In genomic region chr16:11670251-11670970, GRCm38 (mm10) we compare ENCODE assay signal across 9 mouse cellular contexts.
DNase-seq lines count a peak whose midpoint lies in the region; ATAC-seq lines count a peak whose summit lies in the region.
"Had no signal": no experiment of that assay in that cellular context is flagged by ENCODE, and none has a peak within 500 bp of the region (broad histone marks: within the 10 kb centered on the region; RNA-seq: fewer than 3 reads in every experiment).

No protein-coding gene starts in this region.

- no peaks in the 10 kb centered on the region for H3K9me3 ChIP-seq in heart, embryonic 13.5 days
- H3K9me3 ChIP-seq in midbrain, embryonic 10.5 days (replicated peaks): no peaks in the 10 kb centered on the region
- H3K9me3 ChIP-seq in midbrain, embryonic 13.5 days: no peaks in the 10 kb centered on the region
- H3K9me3 ChIP-seq: liver, embryonic 13.5 days had no signal

- H3K9ac ChIP-seq in heart, embryonic 13.5 days: no peak overlapping the region
- no peak overlapping the region for H3K9ac ChIP-seq in midbrain, embryonic 13.5 days (replicated peaks)
- H3K9ac ChIP-seq: liver, embryonic 13.5 days had no signal

- WGBS in heart, embryonic 13.5 days: 73% methylated on average over 9 of the region's 9 CpGs
- 91% methylated on average over 9 of the region's 9 CpGs for WGBS in midbrain, embryonic 10.5 days
- 85% methylated on average over 9 of the region's 9 CpGs for WGBS in midbrain, embryonic 13.5 days

- no peak for DNase-seq in heart, adult 9 months (ENCODE audit: low spot score in 2 of 2)
- DNase-seq in midbrain, embryonic 10.5 days (ENCODE audit: low spot score): no peak
- peak; percentile 64 to 70 for DNase-seq in cerebellum, adult 18-20 months
- DNase-seq in naive thymus-derived CD4-positive, alpha-beta T cell, adult 2 months (ENCODE audit: low read depth): peak; percentile 27
- DNase-seq in right cerebral cortex, adult 18-20 months: no peak
- DNase-seq in ovary, adult 18-20 months (ENCODE audit: low spot score): no peak
- DNase-seq: liver, embryonic 13.5 days had no signal

- ATAC-seq in heart, embryonic 13.5 days (ENCODE audit: extremely low read depth, insufficient number of reproducible peaks, low FRiP score, low TSS enrichment): no peak
- ATAC-seq in midbrain, embryonic 13.5 days: no peak

- no peak overlapping the region for H3K4me2 ChIP-seq in heart, embryonic 13.5 days
- H3K4me2 ChIP-seq in midbrain, embryonic 13.5 days (replicated peaks): no peak overlapping the region
- H3K4me2 ChIP-seq: liver, embryonic 13.5 days had no signal

- peaks cover 9% of the 10 kb centered on the region for H3K4me1 ChIP-seq in heart, embryonic 13.5 days
- peaks cover 15% of the 10 kb centered on the region for H3K4me1 ChIP-seq in midbrain, embryonic 10.5 days
- H3K4me1 ChIP-seq in midbrain, embryonic 13.5 days (replicated peaks): peaks cover 13% of the 10 kb centered on the region
- H3K4me1 ChIP-seq: liver, embryonic 13.5 days had no signal

- H3K4me3 ChIP-seq in heart, embryonic 13.5 days: no peak overlapping the region
- no peak overlapping the region for H3K4me3 ChIP-seq in midbrain, embryonic 10.5 days
- H3K4me3 ChIP-seq in midbrain, embryonic 13.5 days (replicated peaks): no peak overlapping the region
- H3K4me3 ChIP-seq: liver, embryonic 13.5 days had no signal

- no peaks in the 10 kb centered on the region for H3K27me3 ChIP-seq in heart, embryonic 13.5 days (replicated peaks)
- no peaks in the 10 kb centered on the region for H3K27me3 ChIP-seq in midbrain, embryonic 10.5 days (ENCODE audit: low read depth, poor library complexity, severe bottlenecking)
- H3K27me3 ChIP-seq in midbrain, embryonic 13.5 days: no peaks in the 10 kb centered on the region
- H3K27me3 ChIP-seq: liver, embryonic 13.5 days had no signal

- peak overlapping the region; percentile 29 for H3K27ac ChIP-seq in heart, embryonic 13.5 days (replicated peaks)
- H3K27ac ChIP-seq in midbrain, embryonic 10.5 days (replicated peaks): 0 out of 2 replicates have a peak overlapping the region, but pooled peaks have one; percentile 59
- no peak overlapping the region for H3K27ac ChIP-seq in midbrain, embryonic 13.5 days
- H3K27ac ChIP-seq: liver, embryonic 13.5 days had no signal

- no peaks in the 10 kb centered on the region for H3K36me3 ChIP-seq in heart, embryonic 13.5 days
- H3K36me3 ChIP-seq in midbrain, embryonic 10.5 days: no peaks in the 10 kb centered on the region
- H3K36me3 ChIP-seq in midbrain, embryonic 13.5 days: no peaks in the 10 kb centered on the region
- H3K36me3 ChIP-seq: liver, embryonic 13.5 days had no signal

Comparison
In these comparisons a context has a peak if more than half of its experiments do, and no peak if none do; other contexts are left out.
1. DNase-seq: peak in cerebellum, adult 18-20 months (2 of 2) and naive thymus-derived CD4-positive, alpha-beta T cell, adult 2 months (single experiment); none in heart, adult 9 months (0 of 2), midbrain, embryonic 10.5 days (single experiment), right cerebral cortex, adult 18-20 months (single experiment) and ovary, adult 18-20 months (single experiment).